Mouse (Mus musculus) frontal cortex, adult 2 months (tissue): Measurements from ENCODE around the gene Elovl6. TPM values are rescaled to one million over a fixed set of nuclear protein-coding genes. Genes with fewer than 3 reads are reported as not detected.

Experiments
- DNase-seq, 2 experiments: peaks; one replicate each; pipeline ENCODE4 v3.0.0; 2022; ENCODE audit warnings: low spot score in 1 of 2; ENCODE audit errors: extremely low spot score in 1 of 2
- polyA plus RNA-seq: library from polyadenylated mRNA; depleted of rRNA; stranded (reverse); fragments of >200 nt; gene quantifications from 2 replicates; pipeline ENCODE4 v1.2.3, GENCODE M21; 2012

Gene Elovl6
- polyA plus RNA-seq, 1 experiment: 27.4 TPM

GRCm38 (mm10) chr3:129637446-129637845, 105.3 kb downstream of the Elovl6 start:
- DNase-seq: no peak

GRCm38 (mm10) chr3:129639701-129640100, 107.5 kb downstream of the Elovl6 start:
- DNase-seq: no peak

DNA sequence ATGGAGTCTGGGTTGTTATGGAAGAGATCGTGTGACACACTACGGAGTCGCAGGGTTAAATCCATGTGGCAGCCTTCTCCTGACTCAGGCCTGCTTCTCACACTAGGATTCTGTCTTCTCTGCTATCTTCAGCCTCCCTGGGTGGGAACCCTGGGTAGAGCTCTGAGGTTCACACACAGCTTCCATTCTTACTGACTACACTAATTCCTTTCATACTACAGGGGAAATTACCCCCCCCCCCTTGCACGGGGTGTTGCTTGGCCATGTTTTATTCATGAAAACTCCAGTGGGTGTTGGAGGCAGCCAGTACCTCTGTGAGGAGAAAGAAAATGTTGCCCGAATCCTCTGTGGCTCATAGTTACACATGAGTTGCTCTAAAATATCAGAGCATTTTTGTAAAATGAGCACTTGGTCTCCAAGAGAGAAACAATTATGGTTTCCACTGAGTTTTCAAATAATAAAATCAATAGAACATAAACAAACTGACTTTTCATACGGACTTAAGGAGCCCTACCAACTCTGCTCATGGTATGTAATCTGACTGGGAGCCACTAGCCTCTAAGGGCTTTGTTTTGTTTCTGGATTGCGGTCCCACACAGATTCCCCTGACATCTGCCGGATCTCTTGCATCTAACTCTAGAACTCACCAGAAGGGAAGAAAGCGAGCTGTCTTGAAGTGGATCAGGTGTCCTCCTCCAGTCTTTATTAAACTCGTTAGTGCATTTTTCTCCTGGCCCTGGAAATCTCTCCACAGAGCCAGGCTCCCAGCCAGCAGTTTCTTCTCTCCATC, 108.3 kb downstream of the Elovl6 start:
- DNase-seq: peak in 1 of 2 experiments; percentile 49

DNA sequence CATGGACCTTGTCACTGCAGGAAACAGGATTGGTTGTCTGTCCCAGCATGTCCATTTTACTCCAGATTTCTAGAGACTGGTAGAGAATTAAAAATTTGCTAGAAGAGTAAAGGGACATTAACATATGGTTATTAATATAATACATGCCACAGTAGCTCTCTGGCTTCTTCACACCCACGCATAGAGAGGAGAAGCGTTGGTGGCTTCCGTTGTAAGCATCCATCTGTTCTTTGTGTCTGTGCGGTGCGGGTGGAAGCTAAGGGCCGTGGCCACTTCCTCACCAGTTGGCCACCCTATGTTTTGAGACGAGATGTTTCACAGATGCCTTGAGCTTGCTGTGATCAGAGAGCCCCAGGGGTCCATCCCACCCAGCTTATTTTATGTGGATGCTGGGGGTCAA, 109.5 kb downstream of the Elovl6 start:
- DNase-seq: peak in 1 of 2 experiments; percentile 55

GRCm38 (mm10) chr3:129645409-129645808, 113.3 kb downstream of the Elovl6 start:
- no peak for DNase-seq

- DNase-seq: no peak
Measured at GRCm38 (mm10) chr3:129646781-129647180, 114.6 kb downstream of the Elovl6 start.

DNA sequence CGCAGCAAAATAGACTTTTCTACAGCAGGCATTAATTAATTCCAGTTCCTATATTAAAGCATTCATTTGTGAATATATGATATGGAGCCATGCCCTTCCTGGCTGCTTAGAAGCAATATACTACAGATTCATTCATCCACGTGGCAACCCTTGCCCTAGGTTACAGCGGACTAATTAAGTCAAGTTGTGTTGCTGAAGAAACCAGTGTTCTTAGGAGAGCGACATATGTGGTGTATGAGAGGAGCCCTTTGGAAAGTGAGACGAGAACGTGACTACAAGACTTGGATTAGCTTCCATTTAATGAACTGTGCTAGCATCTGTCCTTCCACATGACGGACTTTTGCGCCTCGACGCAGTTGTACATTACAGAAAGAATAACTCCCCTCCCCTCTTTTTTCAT, 115.2 kb downstream of the Elovl6 start:
- DNase-seq: no peak

DNA sequence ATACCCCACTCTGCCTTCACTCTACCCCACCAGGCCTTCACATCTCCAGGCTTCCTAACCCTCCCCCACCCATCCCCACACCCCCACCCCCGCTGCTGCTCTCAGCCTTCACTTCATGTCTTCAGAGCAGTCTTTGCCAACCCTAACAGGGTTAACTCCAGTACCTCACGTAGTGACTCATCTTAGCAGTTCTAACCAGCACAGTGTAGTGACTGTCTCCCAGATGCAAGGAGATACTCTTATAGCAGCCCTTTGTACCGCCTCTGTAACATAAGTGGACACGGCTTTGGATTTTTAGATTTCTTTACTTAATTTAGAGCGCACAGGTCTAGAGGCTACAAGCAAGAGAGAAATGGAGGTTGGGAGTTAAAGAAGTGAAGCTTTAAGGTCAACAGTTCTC, 116.4 kb downstream of the Elovl6 start:
- DNase-seq: no peak

- peak in 1 of 2 experiments; percentile 36 for DNase-seq
Measured at GRCm38 (mm10) chr3:129649586-129650292, 117.6 kb downstream of the Elovl6 start.

DNA sequence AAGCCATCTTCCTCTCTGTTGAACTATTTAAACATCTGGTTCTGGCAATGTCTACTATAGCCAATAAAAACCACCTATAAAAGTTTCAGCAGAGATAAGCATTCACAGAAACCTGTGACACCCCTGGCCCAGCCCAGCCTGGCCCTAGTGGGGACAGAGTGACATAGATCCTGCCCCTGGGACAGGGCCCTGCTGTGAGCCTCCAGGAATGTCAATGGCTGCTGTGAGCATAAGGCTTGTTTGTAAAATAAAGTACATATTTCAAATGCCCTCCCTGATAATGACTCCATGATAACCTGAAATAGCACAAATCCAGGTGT, 118.1 kb downstream of the Elovl6 start:
- no peak for DNase-seq

GRCm38 (mm10) chr3:129650931-129651330, 118.8 kb downstream of the Elovl6 start:
- DNase-seq: no peak

DNA sequence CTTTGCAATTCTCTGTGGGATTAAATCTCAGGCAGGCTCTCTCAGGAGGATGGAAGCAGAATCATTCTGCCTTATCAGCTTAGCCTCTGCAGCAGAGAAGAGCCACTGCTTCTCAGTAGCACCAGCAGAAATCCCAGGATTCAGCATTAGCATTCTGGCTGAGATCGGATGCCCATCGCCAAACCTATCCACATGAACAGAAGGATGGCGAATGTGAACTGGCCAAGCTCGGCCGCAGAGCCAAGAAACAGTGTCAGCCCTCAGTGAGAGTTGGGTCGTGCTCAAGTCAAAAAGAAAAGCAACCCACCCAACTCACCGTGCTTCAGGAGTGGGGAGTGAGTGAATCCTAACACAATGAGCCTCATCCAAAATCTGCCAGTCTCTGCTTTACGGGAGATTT, 119.6 kb downstream of the Elovl6 start:
- DNase-seq: no peak

DNA sequence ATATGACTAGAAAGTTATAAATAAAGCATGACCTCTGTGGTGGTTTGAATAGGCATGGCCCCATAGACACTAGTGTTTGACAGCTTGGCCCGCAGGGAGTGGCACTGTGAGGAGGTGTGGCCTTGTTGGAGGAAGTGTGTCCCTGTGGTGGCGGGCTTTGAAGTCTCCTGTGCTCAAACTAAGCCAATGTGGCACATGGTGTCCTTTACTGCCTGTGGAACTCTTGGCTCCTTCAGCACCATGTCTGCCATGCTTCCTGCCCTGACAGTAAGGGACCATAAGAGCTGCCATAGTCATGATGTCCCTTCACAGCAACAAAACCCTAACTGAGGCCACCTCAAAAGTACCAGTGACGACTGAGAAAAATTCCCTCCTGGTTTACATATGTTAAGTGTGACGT, 120.3 kb downstream of the Elovl6 start:
- no peak for DNase-seq

- no peak for DNase-seq
Measured at GRCm38 (mm10) chr3:129656540-129656939, 124.4 kb downstream of the Elovl6 start.

DNA sequence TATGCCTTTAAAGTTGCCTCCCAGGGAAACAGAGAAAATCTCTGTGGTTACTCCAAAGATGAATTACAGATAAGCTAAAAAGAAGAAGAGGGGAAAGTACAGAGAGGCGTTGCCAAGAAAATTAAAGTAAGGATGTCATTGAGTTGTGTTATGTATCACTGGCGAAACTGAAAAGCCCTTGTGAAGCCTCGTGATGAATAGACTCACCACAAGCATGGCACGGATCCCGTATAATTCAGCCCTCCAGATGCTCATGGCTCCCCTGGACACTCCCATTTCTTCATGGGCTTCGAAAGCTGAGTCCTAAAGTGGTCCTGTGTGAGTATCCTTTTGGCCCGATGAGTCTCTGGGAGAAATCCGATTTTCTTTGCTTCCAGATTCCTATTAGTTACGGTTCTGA, 125.1 kb downstream of the Elovl6 start:
- DNase-seq: no peak

- no peak for DNase-seq
Measured at GRCm38 (mm10) chr3:129657775-129658174, 125.6 kb downstream of the Elovl6 start.

DNA sequence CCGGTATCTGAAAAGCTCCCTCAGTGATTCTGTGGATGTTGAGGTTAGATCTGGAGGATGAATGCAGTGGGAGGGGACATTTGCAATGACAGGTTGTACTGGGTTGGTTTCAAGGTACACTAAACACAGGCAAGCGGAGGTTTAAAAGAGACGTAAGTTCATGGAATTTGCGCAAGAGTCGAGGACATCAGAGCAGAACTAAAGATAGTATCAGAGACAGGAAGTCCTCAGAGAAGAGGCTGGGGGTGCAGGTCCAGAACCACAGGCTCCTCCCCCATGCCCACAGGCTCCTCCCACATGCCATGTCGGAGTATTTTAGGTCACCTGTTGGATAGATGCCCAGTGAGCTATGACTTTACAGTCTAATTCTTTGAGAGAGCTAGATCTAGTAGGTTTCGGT, 126.6 kb downstream of the Elovl6 start:
- DNase-seq: no peak

GRCm38 (mm10) chr3:129663906-129664305, 131.8 kb downstream of the Elovl6 start:
- no peak for DNase-seq

- no peak for DNase-seq
Measured at GRCm38 (mm10) chr3:129675923-129676322, 143.8 kb downstream of the Elovl6 start.

DNA sequence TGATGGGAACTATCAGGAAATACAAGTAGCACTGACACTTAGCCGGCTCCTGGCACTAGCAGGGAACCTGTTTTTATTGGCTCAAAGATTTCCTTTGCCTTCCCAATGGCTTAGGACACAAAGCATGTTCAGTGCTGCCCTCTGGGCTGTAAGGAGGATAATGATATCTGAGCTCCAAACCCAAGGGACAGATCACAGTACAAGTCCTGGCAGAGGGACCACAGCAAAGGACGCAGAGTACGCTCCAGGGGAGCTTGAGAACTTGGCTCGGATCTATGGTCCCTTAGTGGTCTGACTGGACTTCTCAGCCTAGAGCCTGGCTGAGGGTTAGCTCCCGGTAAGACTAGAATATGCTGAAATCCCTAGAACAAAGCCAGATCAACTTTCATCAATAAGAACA, 148.1 kb downstream of the Elovl6 start:
- peak in 1 of 2 experiments; percentile 38 for DNase-seq

DNA sequence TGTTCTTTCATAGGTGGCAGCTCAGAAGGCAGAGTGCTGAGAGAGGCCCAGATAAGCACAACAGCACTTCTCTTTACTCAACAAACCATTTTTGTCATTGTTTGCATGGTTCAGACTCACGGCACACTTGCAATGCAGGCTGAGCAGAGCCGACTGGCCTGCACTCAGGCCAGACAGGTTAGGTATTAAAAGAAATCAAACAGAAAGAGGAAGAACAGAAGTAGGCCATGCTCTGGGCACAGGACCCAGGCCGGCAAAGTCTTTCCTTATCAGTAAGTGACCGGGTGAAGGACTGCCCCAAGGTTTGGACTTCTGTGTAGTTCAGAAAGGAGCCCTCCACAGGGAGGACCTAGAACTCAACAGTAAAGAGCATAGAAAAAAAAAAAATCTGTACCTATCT, 149.7 kb downstream of the Elovl6 start:
- DNase-seq: no peak

GRCm38 (mm10) chr3:129682389-129682788, 150.2 kb downstream of the Elovl6 start:
- peak in 1 of 2 experiments; percentile 40 for DNase-seq
